Mouse (Mus musculus): ENCODE data around the gene Pla2g1b.

GRCm38 (mm10) chr5:115458918-115459317 is 7.1 kb upstream of the Pla2g1b start:
- no peak for TF ChIP-seq CTCF (IDR thresholded peaks at IDR 0.05; ENCODE audit: low read depth)
- TF ChIP-seq EP300 (optimal IDR thresholded peaks at IDR 0.05) = no peak

Data from stomach, postnatal 0 days (tissue).